Mouse (Mus musculus) liver, embryonic 13.5 days (tissue): ENCODE results near the gene Rbm4. TPM values are rescaled to one million over a fixed set of nuclear protein-coding genes. Genes with fewer than 3 reads are reported as not detected.
"Not testable (repeated sequence)": the region's sequence is repeated elsewhere in the genome, so short reads cannot be mapped to it uniquely, and the experiment has no call there.

Experiments used
- ATAC-seq: fragments of 200-750 bp; cut with Nextera tagmentation; 2 replicates; pipeline ENCODE4 v1.8.0; 2017; ENCODE audit warnings: low read depth, mild to moderate bottlenecking, moderate number of reproducible peaks, moderate library complexity
- DNase-seq: peaks from one replicate; pipeline ENCODE4 v3.0.0; 2022
- H3K27ac ChIP-seq: fragments of 300-500 bp; sonication (generic); 2 replicates; pipeline ENCODE4 v1.5.1; 2015; ENCODE audit warnings: moderate library complexity, mild to moderate bottlenecking, inconsistent platforms
- H3K27me3 ChIP-seq: fragments of 300-500 bp; sonication (generic); 2 replicates; pipeline ENCODE4 v1.6.1; 2015; ENCODE audit warnings: mild to moderate bottlenecking, inconsistent platforms
- H3K36me3 ChIP-seq: fragments of 300-500 bp; sonication (generic); 2 replicates; pipeline ENCODE4 v1.6.1; 2015; ENCODE audit warnings: mild to moderate bottlenecking, inconsistent platforms
- H3K4me1 ChIP-seq: fragments of 300-500 bp; sonication (generic); replicated peaks from 2 replicates; pipeline ENCODE4 v1.6.1; 2015; ENCODE audit warnings: inconsistent platforms
- H3K4me2 ChIP-seq: fragments of 300-500 bp; sonication (generic); 2 replicates; pipeline ENCODE4 v1.6.1; 2015; ENCODE audit warnings: inconsistent platforms, mild to moderate bottlenecking, moderate library complexity
- H3K4me3 ChIP-seq: fragments of 300-500 bp; sonication (generic); replicated peaks from 2 replicates; pipeline ENCODE4 v1.5.1; 2015; ENCODE audit warnings: mild to moderate bottlenecking, inconsistent platforms
- H3K9ac ChIP-seq: fragments of 300-500 bp; sonication (generic); 2 replicates; pipeline ENCODE4 v1.6.1; 2015; ENCODE audit warnings: mild to moderate bottlenecking, inconsistent platforms
- H3K9me3 ChIP-seq: fragments of 300-500 bp; sonication (generic); replicated peaks from 2 replicates; pipeline ENCODE4 v1.6.1; 2016; ENCODE audit warnings: inconsistent platforms
- WGBS: fragments of 180-500 bp; shearing (Covaris S2); methylation state at CpG from one replicate; pipeline ENCODE4 v1.1.7; 2015; ENCODE audit not compliant: insufficient replicate concordance; 5-methylcytosine and 5-hydroxymethylcytosine counted together
- polyA plus RNA-seq: library from polyadenylated mRNA; unstranded; fragments of >200 nt; fragmentation: Nextera tagmentation; extraction: Ambion mirVana; gene quantifications from 2 replicates; pipeline ENCODE4 v1.2.1, GENCODE M21; 2015

Gene Rbm4
- polyA plus RNA-seq, 1 experiment from 2014 or later = 26.5 TPM

DNA sequence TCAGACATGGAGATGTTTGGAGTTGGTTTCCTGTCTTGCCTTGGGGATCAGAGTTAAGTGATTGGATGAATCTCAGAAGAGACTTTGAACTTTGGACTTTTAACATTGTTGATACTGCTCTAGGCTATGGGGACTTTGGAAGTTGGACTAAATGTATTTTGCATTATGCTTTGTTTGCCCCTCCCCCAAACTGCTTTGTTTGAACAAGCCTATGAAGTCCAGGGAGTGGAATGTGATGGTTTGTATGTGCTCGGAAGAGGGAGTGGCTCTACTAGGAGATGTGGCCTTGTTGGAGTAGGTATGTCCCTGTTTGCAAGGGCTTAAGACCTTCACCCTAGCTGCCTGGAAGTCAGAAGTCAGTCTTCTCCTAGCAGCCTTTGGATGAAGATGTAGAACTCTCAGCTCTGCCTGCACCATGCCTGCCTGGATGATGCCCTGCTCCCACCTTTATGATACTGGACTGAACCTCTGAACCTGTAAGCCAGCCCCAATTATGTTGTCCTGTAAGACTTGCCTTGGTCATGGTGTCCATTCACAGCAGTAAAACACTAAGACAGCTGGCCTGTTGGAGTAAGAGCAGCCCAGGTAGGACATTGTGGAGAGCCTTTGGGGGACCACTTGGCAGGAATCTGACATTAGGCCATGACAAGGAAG lies 23.6 kb upstream of the Rbm4 start:
- Histone ChIP-seq H3K27ac (peak overlapping the region; percentile 55; the same call in 1 of the 2 replicates), H3K4me2 (no peak overlapping the region), H3K4me1 (peaks cover 4% of the 10 kb centered on the region), H3K27me3 (peaks cover 3% of the 10 kb centered on the region; the same call in 1 of the 2 replicates), H3K9me3 (no peaks in the 10 kb centered on the region; the same call in 1 of the 2 replicates), H3K4me3 (no peak overlapping the region), H3K36me3 (no peaks in the 10 kb centered on the region), H3K9ac (no peak overlapping the region)
- WGBS = 68% methylated on average over 1 of the region's 1 CpGs
- 0 out of 2 replicates have a peak, but pooled peaks have one; percentile 12 for ATAC-seq
- no peak for DNase-seq

DNA sequence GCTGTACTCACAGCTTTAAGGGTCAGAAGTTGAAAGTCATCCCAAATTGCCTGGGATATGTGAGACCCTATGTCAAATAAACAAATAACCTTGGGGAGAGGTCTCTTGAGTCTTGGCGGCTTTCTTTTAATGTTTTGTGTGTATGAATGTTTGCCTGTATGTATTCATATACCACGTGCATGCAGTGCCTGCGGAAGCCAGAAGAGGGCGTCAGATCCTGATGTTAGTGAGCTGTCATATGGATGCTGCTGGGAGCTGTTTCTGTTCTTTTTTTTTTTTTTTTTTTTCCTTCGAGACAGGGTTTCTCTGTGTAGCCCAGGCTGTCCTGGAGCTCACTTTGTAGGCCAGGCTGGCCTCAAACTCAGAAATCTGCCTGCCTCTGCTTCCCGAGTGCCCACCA lies 19.3 kb upstream of the Rbm4 start:
- H3K4me1 ChIP-seq = peaks cover 27% of the 10 kb centered on the region
- peaks cover under 1% of the 10 kb centered on the region for H3K36me3 ChIP-seq
- H3K4me2 ChIP-seq = no peak overlapping the region
- no peak overlapping the region for H3K27ac ChIP-seq
- H3K27me3 ChIP-seq = no peaks in the 10 kb centered on the region
- DNase-seq = peak; percentile 42
- no peak overlapping the region for H3K4me3 ChIP-seq
- WGBS = 74% methylated on average over 6 of the region's 6 CpGs
- H3K9me3 ChIP-seq = no peaks in the 10 kb centered on the region; the same call in 1 of the 2 replicates
- ATAC-seq = no peak
- H3K9ac ChIP-seq = no peak overlapping the region

DNA sequence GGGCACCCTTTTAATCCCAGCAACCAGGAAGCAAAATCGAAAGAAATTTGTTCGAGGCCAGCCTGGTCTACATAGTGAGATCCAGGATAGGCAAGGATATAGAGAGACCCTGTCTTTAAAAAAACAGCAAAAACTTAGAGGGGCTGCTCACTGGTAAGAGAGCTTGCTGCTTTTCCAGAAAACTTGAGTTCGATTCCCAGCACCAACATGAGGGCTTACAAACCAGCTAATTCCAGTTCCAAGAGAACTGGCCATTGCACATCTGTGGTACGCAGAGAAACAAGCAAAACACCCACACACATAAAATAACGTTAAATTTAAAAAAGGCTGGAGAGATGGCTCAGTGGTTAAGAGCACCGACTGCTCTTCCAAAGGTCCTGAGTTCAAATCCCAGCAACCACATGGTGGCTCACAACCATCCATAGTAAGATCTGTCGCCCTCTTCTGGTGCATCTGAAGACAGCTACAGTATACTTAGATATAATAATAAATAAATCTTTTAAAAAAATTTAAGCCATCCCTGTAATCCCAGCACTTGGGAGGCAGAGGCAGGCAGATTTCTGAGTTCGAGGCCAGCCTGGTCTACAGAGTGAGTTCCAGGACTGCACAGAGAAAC lies 18.7 kb upstream of the Rbm4 start:
- H3K9ac ChIP-seq = peak overlapping the region; percentile 83
- H3K36me3 ChIP-seq, DNase-seq, H3K9me3 ChIP-seq, H3K27me3 ChIP-seq, ATAC-seq: not testable (repeated sequence)
- H3K4me1 ChIP-seq = peaks cover 30% of the 10 kb centered on the region
- H3K27ac ChIP-seq = peak overlapping the region; percentile 91
- peak overlapping the region; percentile 73 for H3K4me2 ChIP-seq
- peak overlapping the region; percentile 90 for H3K4me3 ChIP-seq
- 69% methylated on average over 8 of the region's 8 CpGs for WGBS

DNA sequence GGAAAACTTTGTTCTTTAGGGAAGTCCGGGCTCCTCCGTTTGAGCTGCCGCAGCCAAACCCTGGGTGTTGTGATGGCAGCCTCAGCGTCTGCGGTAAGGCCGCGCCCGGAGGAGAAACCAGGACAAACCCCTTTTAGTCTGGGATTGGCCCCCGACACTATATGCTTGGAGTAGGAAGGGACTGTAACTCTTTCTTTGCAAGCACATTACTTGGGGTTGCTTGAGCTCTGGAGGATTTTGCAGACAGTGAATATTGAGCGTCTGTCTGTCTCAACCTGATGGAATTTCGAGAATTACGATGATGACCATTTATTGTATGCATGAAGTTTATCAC lies 18.2 kb upstream of the Rbm4 start:
- Histone ChIP-seq H3K36me3 (peaks cover 9% of the 10 kb centered on the region), H3K9me3 (no peaks in the 10 kb centered on the region; the same call in 1 of the 2 replicates), H3K4me2 (peak overlapping the region; percentile 73), H3K27ac (peak overlapping the region; percentile 91), H3K4me3 (peak overlapping the region; percentile 90), H3K27me3 (no peaks in the 10 kb centered on the region), H3K4me1 (peaks cover 36% of the 10 kb centered on the region), H3K9ac (peak overlapping the region; percentile 83)
- WGBS = 3% methylated on average over 12 of the region's 12 CpGs
- ATAC-seq (no peak; the same call in 1 of the 2 replicates), DNase-seq (no peak)

DNA sequence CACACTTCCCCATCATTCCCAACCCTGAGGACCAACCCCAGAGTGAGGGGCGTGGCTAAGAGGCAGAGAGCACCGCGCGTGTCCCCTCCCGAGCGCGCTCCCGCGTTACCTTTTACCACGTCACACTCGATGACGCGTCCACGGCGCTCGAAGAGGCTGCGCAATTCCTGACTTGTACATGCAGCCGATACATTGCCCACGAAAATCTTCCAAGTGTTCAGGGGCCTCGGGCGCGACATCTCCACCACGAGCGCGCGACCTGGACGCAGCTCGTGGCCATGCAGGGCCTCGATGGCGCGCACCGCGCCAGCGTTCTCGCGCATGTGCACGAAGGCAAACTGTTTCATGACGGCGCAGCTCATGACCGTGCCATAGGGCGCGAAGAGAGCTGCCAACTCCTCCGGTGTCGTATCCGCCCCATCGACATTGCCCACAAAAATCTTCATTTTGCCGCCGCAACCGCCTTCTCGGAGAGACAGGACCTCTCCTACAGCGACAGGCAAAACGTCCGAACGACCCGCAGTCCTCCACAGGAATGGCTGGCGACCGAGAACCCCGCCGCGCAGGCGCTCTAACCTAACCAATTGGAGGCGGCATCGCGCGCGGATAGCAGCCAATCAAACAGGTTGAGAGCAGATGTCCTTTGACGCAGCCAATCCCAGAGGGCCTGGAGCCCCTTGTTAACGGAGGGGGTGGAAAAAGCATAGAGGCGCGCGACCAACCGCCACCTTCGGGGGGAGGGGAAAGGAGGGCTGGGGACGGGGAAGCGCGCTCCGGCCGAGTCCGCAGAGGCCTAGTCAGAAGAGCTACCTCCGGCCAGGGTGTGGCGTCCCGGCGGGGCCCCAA lies 17.6 kb upstream of the Rbm4 start, which contains the start of the genes Gm21992 and Rbm14:
Gene Gm21992 (minus strand): TSS at position 550 of the 846 bp plus-strand sequence.
Gene Rbm14 (minus strand): TSS at position 572 of the 846 bp plus-strand sequence.
- DNase-seq = peak; percentile 98
- Histone ChIP-seq H3K4me1 (peaks cover 40% of the 10 kb centered on the region), H3K9ac (peak within 1 kb of the TSS; percentile 88), H3K4me3 (peak within 1 kb of the TSS; percentile 90), H3K4me2 (peak within 1 kb of the TSS; percentile 83), H3K9me3 (no peaks in the 10 kb centered on the region; the same call in 1 of the 2 replicates), H3K27me3 (no peaks in the 10 kb centered on the region), H3K36me3 (peaks cover 11% of the 10 kb centered on the region), H3K27ac (peak within 1 kb of the TSS; percentile 91)
- ATAC-seq = peak; percentile 93
- WGBS = under 1% methylated on average over 83 of the region's 83 CpGs

DNA sequence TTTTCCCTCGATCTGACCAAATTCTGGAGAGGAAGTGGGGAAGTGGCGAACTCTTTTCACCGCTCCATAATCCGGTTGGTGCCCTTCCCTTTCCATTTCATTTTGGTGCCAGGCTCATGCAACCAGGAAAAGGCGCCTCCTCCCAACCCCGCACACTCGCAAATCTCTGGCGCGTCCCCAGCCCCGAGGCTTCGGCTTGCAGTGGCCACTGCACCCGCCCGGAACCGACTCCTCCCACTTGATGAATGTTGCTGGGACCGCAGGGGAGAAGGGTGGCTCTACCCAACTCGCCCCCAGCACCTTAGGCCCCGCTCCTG lies 17.0 kb upstream of the Rbm4 start:
- Histone ChIP-seq H3K4me2 (peak overlapping the region; percentile 83), H3K9ac (peak overlapping the region; percentile 88), H3K4me3 (peak overlapping the region; percentile 90), H3K4me1 (peaks cover 46% of the 10 kb centered on the region), H3K27ac (peak overlapping the region; percentile 90), H3K9me3 (no peaks in the 10 kb centered on the region; the same call in 1 of the 2 replicates), H3K36me3 (peaks cover 17% of the 10 kb centered on the region), H3K27me3 (no peaks in the 10 kb centered on the region)
- no peak for ATAC-seq
- 0% methylated on average over 17 of the region's 17 CpGs for WGBS
- DNase-seq = no peak

DNA sequence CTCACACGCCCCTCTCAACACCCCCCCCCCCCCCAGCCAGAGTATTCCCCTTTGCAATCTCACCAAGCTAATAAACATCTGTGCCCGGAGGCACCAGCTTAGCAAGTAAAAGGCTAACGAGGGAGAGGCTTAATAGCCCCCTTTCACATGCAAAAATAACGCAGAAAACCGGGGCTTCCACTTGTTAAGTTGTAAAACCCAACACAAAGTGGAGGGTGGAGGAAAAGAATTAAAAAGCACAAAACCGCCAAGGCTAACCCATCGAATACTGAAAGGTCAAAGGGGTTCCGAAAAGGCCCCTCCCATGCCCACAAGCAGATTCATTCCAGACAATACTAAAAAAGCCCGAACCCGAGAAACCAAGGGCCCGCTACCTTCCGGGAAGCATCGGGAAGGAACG lies 16.6 kb upstream of the Rbm4 start:
- peaks cover 17% of the 10 kb centered on the region for H3K36me3 ChIP-seq
- H3K4me1 ChIP-seq = peaks cover 48% of the 10 kb centered on the region
- H3K9ac ChIP-seq = peak overlapping the region; percentile 88

DNA sequence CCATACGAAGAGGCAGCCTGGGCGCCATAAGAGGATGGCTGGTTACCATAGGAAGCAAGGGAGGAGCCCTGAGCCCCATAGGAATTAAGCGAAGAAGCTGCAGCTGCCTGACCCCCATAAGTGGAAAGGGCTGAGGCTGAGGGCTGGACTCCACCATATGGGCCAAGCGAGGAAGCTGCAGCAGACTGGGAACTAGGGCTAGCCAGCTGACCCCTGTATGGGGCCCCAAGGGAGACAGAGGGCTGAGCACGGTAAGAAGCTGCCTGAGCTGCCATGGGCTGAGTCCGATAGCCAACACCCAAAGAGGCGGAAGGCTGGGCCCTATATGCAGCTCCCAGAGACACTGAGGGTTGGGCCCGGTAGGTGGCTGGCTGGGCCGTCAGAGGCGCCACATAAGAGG lies 9.6 kb upstream of the Rbm4 start:
- 85% methylated on average over 10 of the region's 10 CpGs for WGBS
- DNase-seq (no peak), ATAC-seq (no peak)
- Histone ChIP-seq H3K9me3 (no peaks in the 10 kb centered on the region), H3K4me2 (no peak overlapping the region), H3K27me3 (no peaks in the 10 kb centered on the region), H3K36me3 (peaks cover 76% of the 10 kb centered on the region), H3K9ac (no peak overlapping the region), H3K4me1 (peaks cover 58% of the 10 kb centered on the region), H3K4me3 (no peak overlapping the region), H3K27ac (no peak overlapping the region)

More for the DNA sequence above, 16.6 kb upstream of the Rbm4 start:
- ATAC-seq = no peak
- Histone ChIP-seq H3K27ac (peak overlapping the region; percentile 90), H3K27me3 (no peaks in the 10 kb centered on the region), H3K4me3 (peak overlapping the region; percentile 90), H3K9me3 (no peaks in the 10 kb centered on the region; the same call in 1 of the 2 replicates), H3K4me2 (peak overlapping the region; percentile 83)
- WGBS = 0% methylated on average over 14 of the region's 14 CpGs
- no peak for DNase-seq

DNA sequence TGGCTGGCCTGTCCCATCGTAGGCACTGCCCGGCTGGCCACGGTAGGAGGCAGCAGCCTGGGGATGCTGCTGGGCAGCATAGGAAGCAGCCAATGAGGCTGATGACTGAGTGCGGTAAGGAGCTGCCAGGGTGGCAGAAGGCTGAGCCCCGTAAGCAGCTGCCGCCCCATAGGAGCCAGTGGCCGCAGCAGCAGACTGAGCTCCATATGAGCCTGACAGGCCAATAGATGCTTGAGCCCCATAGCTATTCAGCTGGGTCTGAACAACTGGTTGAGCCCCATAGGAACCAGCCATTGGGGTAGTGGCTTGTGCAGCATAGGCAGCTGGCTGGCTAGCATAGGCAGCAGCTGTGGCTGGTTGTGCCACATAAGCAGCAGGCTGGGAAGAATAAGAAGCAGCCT lies 9.0 kb upstream of the Rbm4 start:
- Histone ChIP-seq H3K27me3 (no peaks in the 10 kb centered on the region), H3K4me3 (no peak overlapping the region), H3K27ac (no peak overlapping the region), H3K4me2 (no peak overlapping the region), H3K9me3 (no peaks in the 10 kb centered on the region), H3K9ac (no peak overlapping the region), H3K4me1 (peaks cover 58% of the 10 kb centered on the region), H3K36me3 (peaks cover 78% of the 10 kb centered on the region)
- ATAC-seq (no peak), DNase-seq (no peak)
- WGBS = 93% methylated on average over 7 of the region's 7 CpGs

DNA sequence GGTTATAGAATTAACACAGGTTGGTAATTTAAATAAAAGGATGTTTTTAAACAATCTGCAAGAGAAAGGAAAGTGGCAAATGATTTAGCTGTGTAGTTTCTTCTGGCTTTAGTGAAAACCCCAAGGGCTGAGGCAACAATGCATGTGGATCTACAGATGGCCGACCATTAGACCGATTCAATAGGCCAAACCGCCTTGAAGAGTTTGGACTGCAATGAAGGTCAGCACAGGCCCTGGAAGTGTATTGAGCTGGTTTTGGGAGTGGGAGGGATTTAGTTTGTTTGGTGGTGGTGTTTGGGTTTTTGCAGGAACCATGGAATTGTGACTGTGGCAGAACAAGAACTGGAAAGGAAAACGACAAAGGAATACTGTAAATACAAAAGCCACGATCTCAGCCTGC lies 5.4 kb upstream of the Rbm4 start:
- Histone ChIP-seq H3K27me3 (no peaks in the 10 kb centered on the region), H3K9me3 (no peaks in the 10 kb centered on the region), H3K27ac (no peak overlapping the region), H3K9ac (no peak overlapping the region), H3K4me2 (no peak overlapping the region), H3K4me1 (peaks cover 57% of the 10 kb centered on the region), H3K4me3 (no peak overlapping the region), H3K36me3 (peaks cover 75% of the 10 kb centered on the region)
- DNase-seq = no peak
- 87% methylated on average over 5 of the region's 5 CpGs for WGBS
- ATAC-seq = no peak

DNA sequence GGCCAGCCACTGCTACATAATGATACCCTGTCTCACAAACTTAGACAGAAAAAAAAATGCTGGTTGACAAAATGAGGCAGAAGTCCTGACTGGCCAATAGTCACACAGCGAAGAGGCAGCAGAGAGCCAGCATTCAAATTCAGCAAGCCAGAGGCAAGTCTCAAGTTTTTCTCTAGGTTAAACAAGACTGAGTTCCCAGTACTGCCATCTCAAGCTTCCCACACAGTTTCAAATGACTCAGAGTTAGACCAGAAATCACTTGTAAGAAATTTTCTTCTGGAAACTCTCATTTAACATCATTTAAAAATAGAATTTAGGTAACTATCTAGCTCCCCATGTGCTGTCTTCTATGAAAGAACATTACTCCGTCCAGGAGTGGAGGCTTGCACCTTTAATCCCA lies 4.1 kb upstream of the Rbm4 start:
- Histone ChIP-seq H3K9me3 (no peaks in the 10 kb centered on the region), H3K4me1 (peaks cover 47% of the 10 kb centered on the region), H3K36me3 (peaks cover 63% of the 10 kb centered on the region), H3K4me2 (no peak overlapping the region), H3K27me3 (no peaks in the 10 kb centered on the region), H3K9ac (no peak overlapping the region), H3K4me3 (no peak overlapping the region), H3K27ac (no peak overlapping the region)
- WGBS = 89% methylated on average over 2 of the region's 2 CpGs
- DNase-seq (no peak), ATAC-seq (no peak)
